Mouse (Mus musculus): ENCODE data around the gene Brd1.

Gene Brd1

DNA sequence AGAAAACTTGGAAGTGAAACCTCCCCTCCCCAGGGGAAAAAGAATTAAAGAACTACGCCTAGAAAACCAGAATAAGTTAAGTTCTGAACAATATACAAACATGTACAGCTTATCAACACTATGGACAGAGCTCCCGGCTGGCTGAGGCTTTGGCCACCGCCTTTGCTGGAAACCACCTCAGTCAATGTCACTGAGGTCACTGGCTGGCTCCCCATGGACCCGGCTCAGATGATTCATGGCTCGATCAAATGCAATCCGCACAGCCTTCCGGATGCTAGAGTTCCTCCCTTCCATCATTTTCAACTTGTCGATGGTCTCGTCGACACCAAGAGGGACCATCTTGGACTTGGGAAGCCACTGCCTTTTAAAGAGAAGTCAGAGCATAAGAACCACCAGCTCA is 45.9 kb downstream of the Brd1 start:
- DNase-seq (ENCODE audit: low spot score in 2 of 2) = no peak

DNA sequence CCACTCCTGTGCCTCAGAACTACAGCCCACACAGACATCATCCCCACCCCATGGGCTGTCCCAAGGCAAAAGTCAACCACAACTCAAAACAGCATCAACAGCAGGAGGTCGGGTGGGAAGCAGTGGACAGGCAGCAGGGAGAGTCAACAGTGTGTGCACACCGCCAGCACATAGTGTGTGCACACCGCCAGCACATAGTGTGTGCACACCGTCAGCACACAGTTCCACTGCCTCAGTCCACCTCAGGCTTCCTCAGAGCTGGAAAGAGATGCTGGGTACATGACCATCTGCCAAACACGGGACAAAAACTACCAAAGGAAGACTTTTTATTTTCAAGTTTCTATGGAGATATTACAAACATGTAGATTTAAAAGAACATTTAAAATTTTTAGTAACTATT is 47.3 kb downstream of the Brd1 start:
- no peak for DNase-seq (ENCODE audit: low spot score in 2 of 2)

- no peak for DNase-seq (ENCODE audit: low spot score in 2 of 2)
Observed at GRCm38 (mm10) chr15:88684039-88684438, 50.0 kb downstream of the Brd1 start.

GRCm38 (mm10) chr15:88680931-88681330 is 53.1 kb downstream of the Brd1 start:
- no peak for DNase-seq (ENCODE audit: low spot score in 2 of 2)

DNA sequence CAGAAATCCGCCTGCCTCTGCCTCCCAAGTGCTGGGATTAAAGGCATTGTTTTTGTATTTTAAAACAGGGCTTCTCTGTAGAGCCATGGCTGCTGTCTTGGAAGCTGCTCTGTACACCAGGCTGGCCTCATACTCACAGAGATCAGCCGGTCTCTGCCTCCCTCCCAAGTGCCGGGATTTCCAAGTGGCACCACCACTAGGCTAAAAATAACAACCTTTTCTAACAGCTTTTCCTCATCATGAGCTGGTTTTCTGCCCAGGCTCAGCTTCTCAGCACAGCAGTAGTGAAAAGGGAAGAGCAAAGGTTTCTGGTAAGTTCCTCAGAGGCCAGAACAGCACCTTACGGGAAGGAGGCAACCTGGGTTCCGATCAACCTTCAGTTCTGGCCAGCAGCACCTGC is 56.5 kb downstream of the Brd1 start:
- no peak for DNase-seq (ENCODE audit: low spot score in 2 of 2)

- no peak for DNase-seq (ENCODE audit: low spot score in 2 of 2)
Observed at GRCm38 (mm10) chr15:88675998-88676397, 58.0 kb downstream of the Brd1 start.

GRCm38 (mm10) chr15:88668693-88669092 is 65.3 kb downstream of the Brd1 start:
- DNase-seq (ENCODE audit: low spot score in 2 of 2) = no peak

DNA sequence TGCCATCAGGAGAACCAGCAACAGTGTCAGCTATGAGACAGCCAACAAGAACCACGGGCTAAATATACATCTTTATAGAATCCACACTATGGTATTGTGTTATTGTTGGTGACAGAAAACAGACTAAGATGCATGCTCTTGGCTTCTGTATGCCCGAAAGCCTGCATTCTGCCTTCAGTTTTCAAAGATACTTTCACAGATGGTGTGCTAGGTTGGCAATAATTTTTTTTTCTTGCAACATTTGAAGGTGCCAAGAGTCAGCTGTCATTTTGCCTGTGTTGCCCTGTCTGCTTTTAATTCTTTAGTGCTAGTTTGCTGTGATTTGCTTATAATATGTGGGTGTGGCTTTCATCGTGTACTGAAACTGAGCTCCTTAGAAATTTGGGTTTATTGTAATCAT is 66.4 kb downstream of the Brd1 start:
- no peak for DNase-seq (ENCODE audit: low spot score in 2 of 2)

DNA sequence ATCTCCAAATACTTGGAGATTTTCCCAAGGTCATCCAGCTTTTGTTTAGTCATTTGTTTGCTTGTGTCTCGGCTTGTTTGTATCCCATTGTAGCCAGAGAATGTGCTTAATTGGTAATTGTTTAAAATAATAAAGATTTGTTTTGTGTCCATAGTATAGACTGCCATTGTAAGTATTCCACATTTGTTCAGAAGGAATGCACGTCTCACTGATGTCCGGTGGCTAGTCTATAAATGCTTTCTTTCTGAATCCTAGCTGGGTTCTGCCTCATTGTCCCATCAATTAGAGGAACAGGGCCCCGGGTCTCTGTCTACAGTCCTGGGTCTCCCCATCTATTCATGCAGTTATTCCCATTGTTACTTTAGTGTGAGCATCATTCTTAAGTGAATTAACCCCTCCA is 68.2 kb downstream of the Brd1 start:
- no peak for DNase-seq (ENCODE audit: low spot score in 2 of 2)

GRCm38 (mm10) chr15:88663041-88663440 is 71.0 kb downstream of the Brd1 start:
- DNase-seq (ENCODE audit: low spot score in 2 of 2) = no peak

GRCm38 (mm10) chr15:88662111-88662850 is 71.8 kb downstream of the Brd1 start:
- peak; percentile 55 to 78 for DNase-seq (ENCODE audit: low spot score in 2 of 2)

DNA sequence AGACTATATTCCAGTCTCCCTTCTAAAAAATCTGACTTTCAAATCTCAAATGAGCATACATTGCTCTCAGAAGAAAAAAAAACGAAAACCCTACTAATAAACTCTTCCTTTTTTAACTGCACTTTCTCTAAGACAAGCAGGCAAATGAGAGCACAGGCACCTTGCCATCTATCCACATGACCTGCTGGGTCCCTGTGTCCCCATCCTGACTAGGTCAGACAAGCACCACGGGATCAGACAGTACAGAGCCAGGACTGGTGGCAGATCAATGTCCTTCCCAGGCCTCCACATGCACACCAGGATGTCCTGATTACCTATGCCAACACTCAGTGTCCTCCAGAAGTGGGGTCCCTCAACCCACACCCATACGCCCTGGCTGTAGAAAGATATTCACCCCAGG is 72.4 kb downstream of the Brd1 start:
- DNase-seq (ENCODE audit: low spot score in 2 of 2) = no peak

GRCm38 (mm10) chr15:88652006-88652405 is 82.0 kb downstream of the Brd1 start:
- DNase-seq (ENCODE audit: low spot score in 2 of 2) = no peak

GRCm38 (mm10) chr15:88651019-88651418 is 83.0 kb downstream of the Brd1 start:
- DNase-seq (ENCODE audit: low spot score in 2 of 2) = peak; percentile 84 to 90

Data from right cerebral cortex, postnatal 10 days (tissue).